Comparison of ENCODE assay signal across 8 mouse cellular contexts in genomic region chr17:29398434-29399026, GRCm38 (mm10). TPM values are rescaled to one million over a fixed set of nuclear protein-coding genes. Genes with fewer than 3 reads are reported as not detected.
DNase-seq lines count a peak whose midpoint lies in the region; ATAC-seq and TF ChIP-seq lines count a peak whose summit lies in the region.

No protein-coding gene starts in this region.

- no peak for DNase-seq in layer of hippocampus, adult 2 months (ENCODE audit: low spot score in 2 of 2)
- no peak for DNase-seq in layer of hippocampus, adult 8-10 months (ENCODE audit: low spot score in 2 of 2)
- DNase-seq in embryonic facial prominence, embryonic 14.5 days (ENCODE audit: low spot score): no peak
- no peak for DNase-seq in yolk sac, embryonic 10.5 days (ENCODE audit: low spot score)
- no peak for DNase-seq in thymus, postnatal 0 days (ENCODE audit: low spot score)
- no peak for DNase-seq in adrenal gland, adult 8-10 months

- no peaks in the 10 kb centered on the region for H3K27me3 ChIP-seq in embryonic facial prominence, embryonic 14.5 days (replicated peaks; ENCODE audit: control insufficient read depth, insufficient read depth, low read length)
- no peaks in the 10 kb centered on the region for H3K27me3 ChIP-seq in intestine, postnatal 0 days (replicated peaks; ENCODE audit: control insufficient read depth, insufficient read depth, low read length)
- H3K27me3 ChIP-seq in neural tube, embryonic 13.5 days: no peaks in the 10 kb centered on the region

- H3K4me2 ChIP-seq in embryonic facial prominence, embryonic 14.5 days (ENCODE audit: low read depth, low read length): peak overlapping the region; percentile 70
- H3K4me2 ChIP-seq in intestine, postnatal 0 days (replicated peaks; ENCODE audit: low read depth): peak overlapping the region; percentile 61
- peak overlapping the region; percentile 57 for H3K4me2 ChIP-seq in neural tube, embryonic 13.5 days

- no peaks in the 10 kb centered on the region for H3K9me3 ChIP-seq in embryonic facial prominence, embryonic 14.5 days (ENCODE audit: control insufficient read depth, low read length)
- no peaks in the 10 kb centered on the region for H3K9me3 ChIP-seq in intestine, postnatal 0 days (ENCODE audit: control insufficient read depth)
- no peaks in the 10 kb centered on the region for H3K9me3 ChIP-seq in neural tube, embryonic 13.5 days

- 17% methylated on average over 17 of the region's 17 CpGs for WGBS in embryonic facial prominence, embryonic 14.5 days
- WGBS in intestine, postnatal 0 days: 35% methylated on average over 17 of the region's 17 CpGs
- 10% methylated on average over 17 of the region's 17 CpGs for WGBS in neural tube, embryonic 13.5 days

- H3K4me1 ChIP-seq in embryonic facial prominence, embryonic 14.5 days (ENCODE audit: control insufficient read depth, insufficient read depth, low read length): peaks cover 17% of the 10 kb centered on the region; the same call in 1 of the 2 replicates
- H3K4me1 ChIP-seq in intestine, postnatal 0 days (replicated peaks; ENCODE audit: control insufficient read depth, insufficient read depth, low read length): peaks cover 9% of the 10 kb centered on the region
- H3K4me1 ChIP-seq in neural tube, embryonic 13.5 days (replicated peaks): peaks cover 30% of the 10 kb centered on the region

- no peak for ATAC-seq in embryonic facial prominence, embryonic 14.5 days (ENCODE audit: low read depth)
- no peak for ATAC-seq in intestine, postnatal 0 days
- ATAC-seq in neural tube, embryonic 13.5 days (ENCODE audit: low read depth): no peak

- TF ChIP-seq CTCF in layer of hippocampus, adult 2 months (conservative IDR thresholded peaks at IDR 0.05): no peak
- TF ChIP-seq CTCF in intestine, postnatal 0 days (IDR thresholded peaks at IDR 0.05; ENCODE audit: low read depth): no peak

- H3K36me3 ChIP-seq in embryonic facial prominence, embryonic 14.5 days (ENCODE audit: control insufficient read depth, insufficient read depth, low read length): no peaks in the 10 kb centered on the region
- H3K36me3 ChIP-seq in intestine, postnatal 0 days (ENCODE audit: control insufficient read depth, insufficient read depth): no peaks in the 10 kb centered on the region
- no peaks in the 10 kb centered on the region for H3K36me3 ChIP-seq in neural tube, embryonic 13.5 days

- peak overlapping the region; percentile 52 for H3K9ac ChIP-seq in embryonic facial prominence, embryonic 14.5 days (ENCODE audit: low read depth, low read length)
- H3K9ac ChIP-seq in intestine, postnatal 0 days (ENCODE audit: low read depth, low read length): no peak overlapping the region
- peak overlapping the region; percentile 62 for H3K9ac ChIP-seq in neural tube, embryonic 13.5 days

- H3K4me3 ChIP-seq in layer of hippocampus, adult 2 months: peak overlapping the region; percentile 40
- H3K4me3 ChIP-seq in embryonic facial prominence, embryonic 14.5 days (ENCODE audit: low read depth, low read length): peak overlapping the region; percentile 31
- peak overlapping the region; percentile 23; the same call in 1 of the 2 replicates for H3K4me3 ChIP-seq in intestine, postnatal 0 days (ENCODE audit: low read depth, low read length)
- peak overlapping the region; percentile 23 for H3K4me3 ChIP-seq in neural tube, embryonic 13.5 days

- no peak overlapping the region for H3K27ac ChIP-seq in layer of hippocampus, adult 2 months
- peak overlapping the region; percentile 57; the same call in 1 of the 2 replicates for H3K27ac ChIP-seq in embryonic facial prominence, embryonic 14.5 days (replicated peaks; ENCODE audit: low read depth, low read length)
- peak overlapping the region; percentile 30; the same call in 1 of the 2 replicates for H3K27ac ChIP-seq in intestine, postnatal 0 days (ENCODE audit: low read depth, low read length)
- H3K27ac ChIP-seq in neural tube, embryonic 13.5 days (replicated peaks): peak overlapping the region; percentile 52

RNA-seq across cellular contexts. Expression of gene Fgd2, which starts 37.8 kb away (rescaled TPM):
- 1 to 10 TPM; 3.8 to 4.4 TPM for total RNA-seq in layer of hippocampus, adult 2 months (2021)
- 10 to 100 TPM in 2 of 4 experiments, 1 to 10 TPM in 2; 5.5 to 13.8 (median 10.3) TPM for total RNA-seq in layer of hippocampus, adult 8-10 months (2022)
- polyA plus RNA-seq in embryonic facial prominence, embryonic 14.5 days (2014; fragmentation: Nextera tagmentation; extraction: Ambion mirVana): 10.5 and 12.7 TPM in 2 replicates
- polyA plus RNA-seq in intestine, postnatal 0 days (2015; fragmentation: Nextera tagmentation; extraction: Ambion mirVana): 4.9 and 6.0 TPM in 2 replicates
- 3.7 and 4.2 TPM in 2 replicates for polyA plus RNA-seq in neural tube, embryonic 13.5 days (2015; fragmentation: Nextera tagmentation; extraction: Ambion mirVana)
- polyA plus RNA-seq in thymus, postnatal 0 days (2015; fragmentation: Nextera tagmentation; extraction: Ambion mirVana): 6.8 and 7.2 TPM in 2 replicates
- 10 to 100 TPM in 1 of 4 experiments, 1 to 10 TPM in 3; 2.1 to 11.1 (median 6.9) TPM for total RNA-seq in adrenal gland, adult 8-10 months (2022)

RNA-seq across cellular contexts. Expression of gene Mtch1, which starts 50.8 kb away (rescaled TPM):
- total RNA-seq in layer of hippocampus, adult 2 months (2021): 100 to 1,000 TPM; 587 to 618 TPM
- 100 to 1,000 TPM; 562 to 622 (median 577) TPM for total RNA-seq in layer of hippocampus, adult 8-10 months (2022)
- 396 and 441 TPM in 2 replicates for polyA plus RNA-seq in embryonic facial prominence, embryonic 14.5 days (2014; fragmentation: Nextera tagmentation; extraction: Ambion mirVana)
- 139 and 143 TPM in 2 replicates for polyA plus RNA-seq in intestine, postnatal 0 days (2015; fragmentation: Nextera tagmentation; extraction: Ambion mirVana)
- polyA plus RNA-seq in neural tube, embryonic 13.5 days (2015; fragmentation: Nextera tagmentation; extraction: Ambion mirVana): 467 and 490 TPM in 2 replicates
- polyA plus RNA-seq in thymus, postnatal 0 days (2015; fragmentation: Nextera tagmentation; extraction: Ambion mirVana): 144 and 154 TPM in 2 replicates
- total RNA-seq in adrenal gland, adult 8-10 months (2022): 100 to 1,000 TPM; 236 to 274 (median 253) TPM
